Mouse (Mus musculus): Measurements from ENCODE around the gene Kcnn1. TPM values are rescaled to one million over a fixed set of nuclear protein-coding genes. Genes with fewer than 3 reads are reported as not detected.

Kcnn1 gene
- polyA plus RNA-seq, 1 experiment from 2014 or later, result 4.0 TPM

DNA sequence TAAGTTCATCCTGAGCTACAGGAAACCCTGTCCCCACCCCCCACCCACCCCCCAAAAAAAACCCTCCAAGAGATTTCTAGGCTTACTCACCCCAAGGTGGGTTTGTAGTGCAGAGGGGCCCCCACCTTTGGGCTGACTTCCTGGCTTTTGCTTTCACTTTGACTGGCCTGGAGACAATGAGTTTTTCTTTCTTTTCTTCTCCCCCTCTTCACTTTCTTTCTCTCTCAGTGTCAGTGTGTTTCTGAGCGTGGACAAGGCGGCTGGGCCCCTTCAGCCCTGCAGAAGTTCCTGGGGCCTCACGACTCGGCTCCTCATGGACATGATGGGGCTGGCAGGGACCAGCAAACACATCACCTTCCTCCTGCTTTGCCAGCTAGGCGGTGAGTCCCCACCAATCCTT is 54.8 kb downstream of the Kcnn1 start, which contains the start of gene Il12rb1:
Gene Il12rb1 (plus strand): TSS at position 211 of the 400 bp plus-strand sequence.
- DNase-seq (ENCODE audit: low spot score), result no peak
- Histone ChIP-seq H3K36me3 (no peaks in the 10 kb centered on the region), H3K27me3 (ENCODE audit: low read depth, poor library complexity, severe bottlenecking) (peaks cover 66% of the 10 kb centered on the region), H3K9me3 (replicated peaks) (no peaks in the 10 kb centered on the region), H3K4me1 (peaks cover 38% of the 10 kb centered on the region), H3K27ac (no peak within 1 kb of the TSS), H3K4me3 (no peak within 1 kb of the TSS)
- 66% methylated on average over 5 of the region's 5 CpGs for WGBS

DNA sequence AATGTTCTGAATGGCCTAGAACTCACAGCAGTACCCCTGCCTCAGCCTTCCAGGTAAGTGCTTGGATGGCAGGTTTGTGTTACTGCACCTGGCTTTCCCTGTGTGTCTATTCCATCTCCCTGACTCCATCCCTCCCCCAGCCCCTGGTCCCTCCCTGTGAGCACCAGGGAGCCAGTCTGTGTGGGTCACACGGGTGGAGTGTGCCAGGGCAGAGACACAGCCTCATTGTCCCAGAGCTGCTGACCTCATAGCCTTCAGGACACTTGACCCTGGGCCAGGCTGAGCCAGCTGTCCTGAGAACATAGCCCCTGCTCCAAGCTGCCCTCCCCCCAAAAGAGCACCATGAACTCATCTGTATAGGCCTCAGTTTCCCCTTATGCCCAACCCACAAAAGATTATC is 55.8 kb downstream of the Kcnn1 start:
- Histone ChIP-seq H3K27ac (no peak overlapping the region), H3K4me1 (peaks cover 38% of the 10 kb centered on the region), H3K9me3 (replicated peaks) (no peaks in the 10 kb centered on the region), H3K27me3 (ENCODE audit: low read depth, poor library complexity, severe bottlenecking) (peaks cover 66% of the 10 kb centered on the region), H3K36me3 (no peaks in the 10 kb centered on the region), H3K4me3 (no peak overlapping the region)
- 62% methylated on average over 1 of the region's 1 CpGs for WGBS
- DNase-seq (ENCODE audit: low spot score), result no peak

DNA sequence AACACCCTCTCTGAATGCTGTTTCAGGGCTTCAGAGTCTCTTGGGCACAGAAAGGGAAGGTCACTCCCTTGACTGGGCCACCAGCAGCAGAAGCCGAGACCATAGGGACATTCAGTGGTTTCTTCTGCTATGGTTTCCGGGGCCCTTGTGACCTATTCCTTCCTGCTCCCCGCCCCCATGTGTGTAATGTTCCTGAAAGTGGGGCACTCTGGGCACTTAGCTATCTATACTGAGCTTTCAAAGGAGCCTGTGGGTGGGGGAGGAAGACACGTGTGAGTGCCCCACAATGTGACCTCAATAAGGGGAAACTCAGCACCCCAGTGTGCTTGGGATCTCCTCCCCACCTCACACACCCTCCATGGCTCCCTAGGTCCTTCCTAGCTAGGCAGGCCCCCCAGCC is 56.5 kb downstream of the Kcnn1 start:
- H3K4me1 ChIP-seq, result peaks cover 38% of the 10 kb centered on the region
- no peaks in the 10 kb centered on the region for H3K36me3 ChIP-seq
- WGBS, result 77% methylated on average over 4 of the region's 4 CpGs
- H3K9me3 ChIP-seq (replicated peaks), result no peaks in the 10 kb centered on the region
- no peak overlapping the region for H3K4me3 ChIP-seq
- DNase-seq (ENCODE audit: low spot score), result no peak
- no peak overlapping the region for H3K27ac ChIP-seq
- H3K27me3 ChIP-seq (ENCODE audit: low read depth, poor library complexity, severe bottlenecking), result peaks cover 73% of the 10 kb centered on the region

GRCm38 (mm10) chr8:70804481-70805206 is 58.4 kb downstream of the Kcnn1 start, which contains the start of gene Mast3:
Gene Mast3, minus strand, starts transcription at chr8:70805054.
- peaks cover 83% of the 10 kb centered on the region for H3K27me3 ChIP-seq (ENCODE audit: low read depth, poor library complexity, severe bottlenecking)
- peak; percentile 90 for DNase-seq (ENCODE audit: low spot score)
- WGBS, result under 1% methylated on average over 45 of the region's 45 CpGs

GRCm38 (mm10) chr8:70803761-70804480 is 59.1 kb downstream of the Kcnn1 start:
- Histone ChIP-seq H3K9me3 (replicated peaks) (no peaks in the 10 kb centered on the region), H3K36me3 (no peaks in the 10 kb centered on the region), H3K27ac (no peak overlapping the region), H3K4me1 (peaks cover 23% of the 10 kb centered on the region), H3K4me3 (peak overlapping the region; percentile 63), H3K27me3 (ENCODE audit: low read depth, poor library complexity, severe bottlenecking) (peaks cover 90% of the 10 kb centered on the region)
- WGBS, result 2% methylated on average over 47 of the region's 47 CpGs
- peak; percentile 61 for DNase-seq (ENCODE audit: low spot score)

More at GRCm38 (mm10) chr8:70804481-70805206, 58.4 kb downstream of the Kcnn1 start, which contains the start of gene Mast3:
- Histone ChIP-seq H3K4me3 (peak within 1 kb of the TSS; percentile 63), H3K27ac (peak within 1 kb of the TSS; percentile 40; the same call in 1 of the 2 replicates), H3K36me3 (no peaks in the 10 kb centered on the region), H3K4me1 (peaks cover 28% of the 10 kb centered on the region), H3K9me3 (replicated peaks) (no peaks in the 10 kb centered on the region)

GRCm38 (mm10) chr8:70802786-70803510 is 60.1 kb downstream of the Kcnn1 start:
- Histone ChIP-seq H3K27ac (no peak overlapping the region), H3K4me3 (no peak overlapping the region), H3K9me3 (replicated peaks) (no peaks in the 10 kb centered on the region), H3K4me1 (peaks cover 27% of the 10 kb centered on the region), H3K27me3 (ENCODE audit: low read depth, poor library complexity, severe bottlenecking) (peaks cover 97% of the 10 kb centered on the region), H3K36me3 (no peaks in the 10 kb centered on the region)
- 66% methylated on average over 11 of the region's 11 CpGs for WGBS
- no peak for DNase-seq (ENCODE audit: low spot score)

DNA sequence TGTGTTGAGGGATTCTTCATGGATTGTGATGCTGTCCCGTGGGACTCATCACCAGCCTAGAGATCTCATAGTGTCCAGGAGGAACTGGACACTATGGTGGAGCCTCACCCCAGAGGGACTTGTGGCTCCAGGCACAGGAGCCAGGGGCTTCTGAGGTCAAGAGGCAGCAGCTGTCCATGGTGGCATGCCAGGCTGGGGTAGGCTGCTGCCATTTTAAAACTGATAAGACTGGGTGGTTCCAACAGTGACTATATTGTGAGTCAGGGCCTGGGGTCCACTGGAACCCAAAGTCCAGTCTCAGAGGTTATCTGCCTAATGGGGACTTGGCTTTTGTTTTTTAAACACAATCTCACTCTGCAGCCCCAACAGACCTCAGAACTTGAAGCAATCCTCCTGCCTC is 61.2 kb downstream of the Kcnn1 start:
- H3K4me3 ChIP-seq, result no peak overlapping the region
- no peak overlapping the region for H3K27ac ChIP-seq
- 80% methylated on average over 1 of the region's 1 CpGs for WGBS
- no peaks in the 10 kb centered on the region for H3K36me3 ChIP-seq
- peaks cover 95% of the 10 kb centered on the region for H3K27me3 ChIP-seq (ENCODE audit: low read depth, poor library complexity, severe bottlenecking)
- H3K4me1 ChIP-seq, result peaks cover 34% of the 10 kb centered on the region
- DNase-seq (ENCODE audit: low spot score), result no peak
- no peaks in the 10 kb centered on the region for H3K9me3 ChIP-seq (replicated peaks)

DNA sequence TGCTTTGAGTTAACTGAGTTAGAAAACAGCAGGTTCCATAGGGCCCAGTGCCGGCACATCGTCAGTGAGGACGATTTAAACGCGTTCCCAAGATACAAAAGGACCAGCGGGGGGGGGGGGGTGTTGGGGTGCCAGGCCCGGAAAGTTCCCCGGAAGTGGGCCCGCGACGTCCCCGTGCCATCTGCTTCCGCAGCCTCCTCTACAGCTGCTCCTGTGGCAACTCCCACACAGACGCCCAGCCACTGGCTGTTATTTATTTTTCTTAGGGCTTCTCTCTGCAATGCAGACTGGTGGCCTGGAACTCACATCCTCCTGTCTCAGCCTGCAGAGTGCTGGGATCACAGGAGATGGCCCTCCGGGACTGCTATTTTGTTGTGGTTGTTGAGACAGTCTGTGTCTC is 61.9 kb downstream of the Kcnn1 start:
- no peak overlapping the region for H3K27ac ChIP-seq
- no peaks in the 10 kb centered on the region for H3K9me3 ChIP-seq (replicated peaks)
- H3K4me1 ChIP-seq, result peaks cover 40% of the 10 kb centered on the region
- no peak for DNase-seq (ENCODE audit: low spot score)
- peaks cover 93% of the 10 kb centered on the region for H3K27me3 ChIP-seq (ENCODE audit: low read depth, poor library complexity, severe bottlenecking)
- no peaks in the 10 kb centered on the region for H3K36me3 ChIP-seq
- H3K4me3 ChIP-seq, result no peak overlapping the region
- 34% methylated on average over 15 of the region's 15 CpGs for WGBS

DNA sequence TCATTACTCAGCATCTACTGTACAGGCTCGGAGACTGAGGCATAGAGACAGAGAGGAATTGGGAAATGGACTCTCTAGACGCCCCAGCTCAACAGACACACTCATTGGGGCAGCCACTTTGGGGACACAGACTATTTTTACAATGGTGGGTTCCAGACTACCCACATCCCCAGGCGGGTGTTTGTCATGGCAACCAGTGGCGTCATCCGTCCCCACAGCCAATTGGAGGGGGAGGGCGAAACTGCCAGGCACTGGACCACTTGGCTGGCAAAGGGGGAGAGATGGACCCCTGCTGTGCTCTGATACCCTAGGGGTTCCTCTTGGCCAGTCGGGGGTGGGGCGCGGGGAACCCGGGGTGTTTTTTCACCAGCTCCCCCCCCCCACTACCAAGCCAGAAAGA is 62.4 kb downstream of the Kcnn1 start:
- Histone ChIP-seq H3K4me3 (0 out of 2 replicates have a peak overlapping the region, but pooled peaks have one; percentile 6), H3K36me3 (no peaks in the 10 kb centered on the region), H3K4me1 (peaks cover 44% of the 10 kb centered on the region), H3K9me3 (replicated peaks) (no peaks in the 10 kb centered on the region), H3K27ac (no peak overlapping the region), H3K27me3 (ENCODE audit: low read depth, poor library complexity, severe bottlenecking) (peaks cover 93% of the 10 kb centered on the region)
- WGBS, result 59% methylated on average over 10 of the region's 10 CpGs
- DNase-seq (ENCODE audit: low spot score), result no peak

- no peak for DNase-seq (ENCODE audit: low spot score)
- 18% methylated on average over 15 of the region's 15 CpGs for WGBS
- Histone ChIP-seq H3K27me3 (ENCODE audit: low read depth, poor library complexity, severe bottlenecking) (peaks cover 92% of the 10 kb centered on the region), H3K4me1 (peaks cover 37% of the 10 kb centered on the region), H3K27ac (0 out of 2 replicates have a peak overlapping the region, but pooled peaks have one; percentile 79), H3K9me3 (replicated peaks) (no peaks in the 10 kb centered on the region), H3K4me3 (peak overlapping the region; percentile 62), H3K36me3 (no peaks in the 10 kb centered on the region)
Observed at GRCm38 (mm10) chr8:70798281-70798680, 64.8 kb downstream of the Kcnn1 start.

DNA sequence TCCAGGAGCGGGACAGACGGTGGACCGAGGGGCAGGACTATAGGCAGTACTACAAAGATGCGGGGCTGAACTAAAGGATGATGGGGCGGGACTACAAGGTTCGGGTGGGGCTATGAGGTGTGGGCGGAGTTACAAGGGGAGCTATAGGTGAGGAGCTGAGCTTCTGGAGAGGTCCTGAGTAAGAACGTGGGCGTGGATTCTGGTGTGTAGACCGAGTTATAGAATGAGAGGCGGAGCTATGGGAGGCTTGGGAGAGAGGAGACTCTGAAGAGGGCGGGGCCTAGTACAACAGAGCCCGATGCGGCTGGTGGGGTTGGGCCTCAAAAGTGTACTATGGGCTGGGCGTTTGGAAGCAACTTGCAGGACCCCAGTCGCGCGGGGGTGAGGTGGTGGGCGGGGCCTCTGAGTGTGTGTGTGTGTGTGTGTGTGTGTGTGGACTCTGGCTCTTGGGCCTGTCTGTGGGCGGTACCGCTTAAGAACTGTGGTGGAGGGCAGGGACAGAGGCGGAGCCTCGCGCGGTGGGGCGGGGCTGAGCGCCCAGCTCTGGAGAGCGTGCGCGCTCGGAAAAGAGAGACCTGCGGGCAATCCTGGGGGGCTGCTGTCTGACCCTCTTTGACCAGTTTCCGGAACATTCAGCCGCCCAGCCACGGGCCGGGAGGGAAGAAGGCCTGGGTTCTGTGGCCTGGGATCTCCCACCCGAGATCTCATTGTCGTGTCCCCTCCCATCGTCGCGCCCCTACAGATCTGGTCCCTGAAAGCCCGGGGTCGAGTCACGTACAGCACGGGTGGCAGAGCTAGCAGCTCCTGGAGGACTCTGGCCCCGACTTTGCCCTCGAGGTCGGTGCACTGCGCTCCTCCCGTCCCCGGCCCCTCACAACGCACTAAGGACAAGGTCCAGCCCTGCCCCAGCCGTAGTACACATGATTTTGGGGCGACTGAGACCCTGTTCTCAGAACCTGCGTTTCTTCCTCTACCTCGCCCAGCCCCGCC is 65.7 kb downstream of the Kcnn1 start:
- under 1% methylated on average over 57 of the region's 57 CpGs for WGBS
- Histone ChIP-seq H3K36me3 (no peaks in the 10 kb centered on the region), H3K27ac (peak overlapping the region; percentile 79), H3K9me3 (replicated peaks) (no peaks in the 10 kb centered on the region), H3K27me3 (ENCODE audit: low read depth, poor library complexity, severe bottlenecking) (peaks cover 84% of the 10 kb centered on the region), H3K4me3 (peak overlapping the region; percentile 62), H3K4me1 (peaks cover 46% of the 10 kb centered on the region)
- DNase-seq (ENCODE audit: low spot score), result peak; percentile 92
